Mouse (Mus musculus) intestine, embryonic 16.5 days (tissue): ENCODE results near the gene Poldip2. TPM values are rescaled to one million over a fixed set of nuclear protein-coding genes. Genes with fewer than 3 reads are reported as not detected.
A peak's percentile ranks its signal among the peaks of the same experiment; 100 is the strongest.

Experiments used
- ATAC-seq: fragments of 200-750 bp; cut with Nextera tagmentation; 2 replicates; pipeline ENCODE4 v1.8.0; 2017; ENCODE audit warnings: moderate TSS enrichment, moderate library complexity
- H3K27ac ChIP-seq: fragments of 300-500 bp; sonication (generic); 2 replicates; pipeline ENCODE4 v1.5.1; 2014; ENCODE audit warnings: mild to moderate bottlenecking, low read length
- H3K27me3 ChIP-seq: fragments of 300-500 bp; sonication (generic); replicated peaks from 2 replicates; pipeline ENCODE4 v1.6.1; 2014; ENCODE audit warnings: low read length, control low read depth, mixed read lengths; ENCODE audit not compliant: control insufficient read depth, insufficient read depth
- H3K36me3 ChIP-seq: fragments of 300-500 bp; sonication (generic); 2 replicates; pipeline ENCODE4 v1.6.1; 2014; ENCODE audit warnings: low read length, control low read depth; ENCODE audit not compliant: control insufficient read depth, insufficient read depth
- H3K4me1 ChIP-seq: fragments of 300-500 bp; sonication (generic); 2 replicates; pipeline ENCODE4 v1.6.1; 2014; ENCODE audit warnings: low read length, control low read depth, mixed read lengths; ENCODE audit not compliant: control insufficient read depth, insufficient read depth
- H3K4me2 ChIP-seq: fragments of 300-500 bp; sonication (generic); 2 replicates; pipeline ENCODE4 v1.6.1; 2014; ENCODE audit warnings: low read depth, low read length, control low read depth
- H3K4me3 ChIP-seq: fragments of 300-500 bp; sonication (generic); 2 replicates; pipeline ENCODE4 v1.5.1; 2014; ENCODE audit warnings: mild to moderate bottlenecking, low read length
- H3K9ac ChIP-seq: fragments of 300-500 bp; sonication (generic); 2 replicates; pipeline ENCODE4 v1.6.1; 2014; ENCODE audit warnings: low read depth, low read length
- H3K9me3 ChIP-seq: fragments of 300-500 bp; sonication (generic); 2 replicates; pipeline ENCODE4 v1.6.1; 2016; ENCODE audit warnings: low read length, control low read depth; ENCODE audit not compliant: control insufficient read depth
- WGBS: fragments of 180-500 bp; shearing (Covaris S2); extraction: QIAGEN DNeasy Blood & Tissue Kit; methylation state at CpG from one replicate; pipeline ENCODE4 v1.1.7; 2014; 5-methylcytosine and 5-hydroxymethylcytosine counted together
- polyA plus RNA-seq: library from polyadenylated mRNA; unstranded; fragments of >200 nt; fragmentation: Nextera tagmentation; extraction: Ambion mirVana; gene quantifications from 2 replicates; pipeline ENCODE4 v1.2.1, GENCODE M21; 2015

Gene Poldip2
- polyA plus RNA-seq, 1 experiment from 2014 or later: 146 TPM

DNA sequence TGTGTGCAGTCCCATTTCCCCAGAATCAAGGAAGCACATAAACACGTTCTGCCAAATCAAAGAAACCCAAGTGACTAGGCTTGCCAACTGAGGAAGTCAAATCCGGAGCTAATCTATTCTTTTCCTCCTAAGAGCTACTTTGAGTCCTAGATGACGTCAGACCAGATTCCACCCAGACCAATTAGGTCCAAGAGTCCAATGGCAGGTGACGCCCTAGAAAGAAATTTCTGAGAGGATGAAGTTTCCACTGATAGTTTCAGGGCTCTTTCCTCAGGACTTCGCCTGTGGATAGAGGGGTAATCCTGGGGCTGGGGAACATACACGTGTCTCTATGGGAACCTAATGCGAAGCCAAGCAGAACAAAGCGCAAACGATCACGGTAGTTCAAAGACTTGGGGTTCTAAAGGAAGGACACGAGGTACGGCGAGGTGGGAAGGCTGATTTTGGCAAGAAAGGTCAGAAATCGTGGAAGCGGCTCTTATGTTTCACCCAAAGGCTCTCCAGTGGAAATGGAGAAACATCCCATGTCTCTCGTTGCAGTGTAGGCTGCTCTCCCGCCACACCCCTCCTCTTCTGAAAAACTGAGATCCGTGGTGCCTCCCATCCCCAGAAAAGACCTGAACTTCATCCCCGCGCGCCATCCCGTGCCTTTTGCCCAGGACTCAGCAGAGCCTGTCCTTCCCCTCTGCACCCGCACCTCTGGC is 23.5 kb downstream of the Poldip2 start:
- H3K27me3 ChIP-seq: no peaks in the 10 kb centered on the region
- peak; percentile 65 for ATAC-seq
- H3K4me2 ChIP-seq: peak overlapping the region; percentile 75
- peak overlapping the region; percentile 84 for H3K4me3 ChIP-seq
- WGBS: under 1% methylated on average over 23 of the region's 23 CpGs
- H3K27ac ChIP-seq: peak overlapping the region; percentile 97
- no peaks in the 10 kb centered on the region; the same call in 1 of the 2 replicates for H3K36me3 ChIP-seq
- no peaks in the 10 kb centered on the region for H3K9me3 ChIP-seq
- H3K9ac ChIP-seq: peak overlapping the region; percentile 87
- peaks cover 23% of the 10 kb centered on the region for H3K4me1 ChIP-seq

DNA sequence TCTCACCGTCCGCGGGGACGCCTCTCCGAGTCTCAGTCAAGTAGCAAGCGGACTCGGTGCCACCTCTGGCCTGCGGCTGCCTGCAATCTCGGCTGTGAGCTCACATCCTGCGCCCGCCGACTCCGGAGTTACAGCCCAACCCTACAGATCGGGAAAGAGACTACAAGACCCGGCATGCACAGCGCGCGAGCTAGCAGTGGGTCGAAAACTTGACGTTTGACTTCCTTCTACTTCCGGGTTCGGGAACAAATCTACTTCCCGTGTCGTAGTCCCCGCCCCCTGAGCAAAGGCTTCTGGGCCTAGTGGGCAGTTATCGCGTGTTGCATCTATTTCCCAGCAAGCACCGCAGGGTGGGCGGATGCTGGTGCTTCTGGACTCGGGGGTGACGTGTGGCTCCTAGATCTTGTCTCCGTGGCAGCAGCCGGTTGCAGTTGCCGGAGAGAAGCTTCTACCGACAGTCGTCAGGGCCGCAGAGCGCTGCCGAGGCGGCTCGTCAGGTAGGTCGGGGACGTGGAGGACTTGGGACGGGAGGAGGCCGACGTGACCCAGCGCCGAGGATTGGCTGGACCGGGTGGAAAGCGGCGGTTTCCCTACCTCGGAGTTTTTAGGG is 24.2 kb downstream of the Poldip2 start, which contains the start of the genes Tnfaip1 and Ift20:
Gene Tnfaip1 (minus strand): TSS at position 253 of the 610 bp plus-strand sequence.
Gene Ift20 (plus strand): TSS at position 282 of the 610 bp plus-strand sequence.
- Histone ChIP-seq H3K4me3 (peak within 1 kb of the TSS; percentile 84), H3K9ac (peak within 1 kb of the TSS; percentile 87), H3K36me3 (no peaks in the 10 kb centered on the region; the same call in 1 of the 2 replicates), H3K9me3 (no peaks in the 10 kb centered on the region), H3K27me3 (no peaks in the 10 kb centered on the region), H3K27ac (peak within 1 kb of the TSS; percentile 97), H3K4me2 (peak within 1 kb of the TSS; percentile 76), H3K4me1 (peaks cover 23% of the 10 kb centered on the region)
- peak; percentile 97 for ATAC-seq
- under 1% methylated on average over 52 of the region's 52 CpGs for WGBS

DNA sequence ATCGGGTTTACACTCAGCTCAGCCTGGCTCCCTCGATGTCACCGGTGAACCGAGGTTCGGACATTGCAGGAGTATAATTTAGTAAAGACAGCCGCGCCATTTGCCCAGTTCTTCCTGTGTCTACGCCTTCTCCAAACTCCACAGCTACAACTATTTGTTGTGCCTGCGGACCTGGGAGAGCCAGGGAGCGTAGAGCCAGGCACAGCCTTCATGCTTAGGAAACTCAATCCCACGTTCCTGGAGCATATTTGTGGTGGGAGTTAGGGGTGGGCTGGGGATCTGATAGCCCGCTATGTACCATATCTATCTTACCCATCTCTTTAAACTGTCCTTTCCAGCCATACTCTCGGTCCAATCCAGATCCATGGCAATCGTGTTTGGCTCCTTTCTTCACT is 24.7 kb downstream of the Poldip2 start:
- under 1% methylated on average over 14 of the region's 14 CpGs for WGBS
- H3K27ac ChIP-seq: peak overlapping the region; percentile 91
- H3K9ac ChIP-seq: peak overlapping the region; percentile 85
- H3K9me3 ChIP-seq: no peaks in the 10 kb centered on the region
- no peaks in the 10 kb centered on the region; the same call in 1 of the 2 replicates for H3K36me3 ChIP-seq
- ATAC-seq: peak; percentile 12
- peak overlapping the region; percentile 76 for H3K4me2 ChIP-seq
- H3K4me3 ChIP-seq: peak overlapping the region; percentile 84
- H3K4me1 ChIP-seq: peaks cover 23% of the 10 kb centered on the region
- H3K27me3 ChIP-seq: no peaks in the 10 kb centered on the region

DNA sequence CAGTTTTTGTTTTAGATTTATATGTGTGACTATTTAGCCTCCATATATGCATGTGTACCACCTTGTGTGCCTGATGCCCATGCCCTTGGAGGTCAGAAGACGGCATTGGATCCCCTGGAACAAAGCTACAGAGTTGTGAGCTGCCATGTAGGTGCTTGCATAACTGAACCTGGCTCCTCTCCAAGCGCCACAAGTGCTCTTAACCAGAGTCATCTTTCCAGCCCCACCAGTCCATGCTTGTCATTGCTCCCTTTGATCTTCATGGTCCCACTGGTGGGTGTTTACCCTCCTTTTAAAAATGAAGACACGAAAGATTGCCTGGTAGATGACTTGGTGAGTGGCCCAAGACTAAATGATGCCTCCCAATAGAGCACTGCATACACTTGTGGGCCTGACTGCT is 28.4 kb downstream of the Poldip2 start:
- no peaks in the 10 kb centered on the region; the same call in 1 of the 2 replicates for H3K36me3 ChIP-seq
- H3K9me3 ChIP-seq: no peaks in the 10 kb centered on the region
- 87% methylated on average over 3 of the region's 3 CpGs for WGBS
- no peaks in the 10 kb centered on the region for H3K27me3 ChIP-seq
- H3K27ac ChIP-seq: no peak overlapping the region
- no peak overlapping the region for H3K4me2 ChIP-seq
- peaks cover 15% of the 10 kb centered on the region for H3K4me1 ChIP-seq
- H3K4me3 ChIP-seq: no peak overlapping the region
- ATAC-seq: no peak
- H3K9ac ChIP-seq: no peak overlapping the region

DNA sequence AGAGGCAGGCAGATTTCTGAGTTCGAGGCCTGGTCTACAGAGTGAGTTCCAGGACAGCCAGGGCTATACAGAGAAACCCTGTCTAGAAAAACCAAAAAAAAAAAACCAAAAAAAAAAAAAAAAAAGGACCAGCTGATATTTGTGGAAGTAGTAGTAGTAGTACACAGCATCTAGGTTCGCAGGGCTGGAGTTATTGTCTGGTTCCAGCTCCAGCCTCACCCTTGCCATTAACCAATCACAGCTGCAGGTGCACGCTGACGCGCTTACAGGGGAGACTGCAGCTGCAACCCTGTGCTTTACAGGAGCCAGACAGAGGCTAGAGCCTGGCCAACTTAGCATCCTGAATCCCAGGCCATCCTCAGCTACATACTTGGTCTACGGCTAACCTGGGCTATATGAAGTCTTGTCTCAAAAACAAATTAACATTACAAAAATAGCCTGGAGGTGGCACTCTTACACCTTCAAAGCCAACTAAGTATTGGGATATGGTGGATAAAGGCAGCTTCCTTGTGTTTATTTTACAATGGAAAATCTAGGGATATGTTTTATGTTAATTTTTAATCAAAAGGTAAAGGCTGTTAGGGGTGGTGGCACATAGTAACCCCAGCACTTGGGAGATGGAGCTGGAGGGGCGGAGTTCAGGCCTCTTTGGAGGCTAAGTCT is 32.6 kb downstream of the Poldip2 start:
- H3K4me1 ChIP-seq: peaks cover 18% of the 10 kb centered on the region
- H3K9ac ChIP-seq: no peak overlapping the region
- no peak for ATAC-seq
- 91% methylated on average over 7 of the region's 7 CpGs for WGBS
- no peaks in the 10 kb centered on the region for H3K9me3 ChIP-seq
- no peaks in the 10 kb centered on the region; the same call in 1 of the 2 replicates for H3K36me3 ChIP-seq
- no peak overlapping the region for H3K4me3 ChIP-seq
- H3K27me3 ChIP-seq: no peaks in the 10 kb centered on the region
- no peak overlapping the region for H3K4me2 ChIP-seq
- H3K27ac ChIP-seq: no peak overlapping the region

DNA sequence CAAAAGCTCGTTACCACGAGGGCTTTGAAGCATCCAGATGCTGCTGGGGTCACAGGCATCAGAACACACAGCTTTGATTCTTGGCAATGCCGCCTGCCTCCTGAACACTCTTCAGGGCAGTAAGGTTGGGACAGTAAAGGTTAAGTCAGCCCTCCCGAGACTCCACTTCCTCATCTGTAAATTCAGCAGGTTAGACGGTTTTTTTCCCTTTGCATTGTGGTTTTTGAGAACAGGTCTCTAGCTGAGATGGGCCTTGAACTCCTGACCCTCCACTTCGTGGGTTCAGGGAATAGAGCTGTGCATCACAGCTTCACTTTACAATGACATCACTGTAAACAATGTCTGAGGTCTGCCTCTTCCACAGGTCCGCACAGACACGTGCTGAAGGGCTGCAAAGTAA is 33.2 kb downstream of the Poldip2 start:
- Histone ChIP-seq H3K27ac (no peak overlapping the region), H3K27me3 (no peaks in the 10 kb centered on the region), H3K9ac (no peak overlapping the region), H3K4me2 (no peak overlapping the region), H3K36me3 (no peaks in the 10 kb centered on the region), H3K4me1 (peaks cover 20% of the 10 kb centered on the region), H3K9me3 (no peaks in the 10 kb centered on the region), H3K4me3 (no peak overlapping the region)
- WGBS: 55% methylated on average over 8 of the region's 8 CpGs
- no peak for ATAC-seq

DNA sequence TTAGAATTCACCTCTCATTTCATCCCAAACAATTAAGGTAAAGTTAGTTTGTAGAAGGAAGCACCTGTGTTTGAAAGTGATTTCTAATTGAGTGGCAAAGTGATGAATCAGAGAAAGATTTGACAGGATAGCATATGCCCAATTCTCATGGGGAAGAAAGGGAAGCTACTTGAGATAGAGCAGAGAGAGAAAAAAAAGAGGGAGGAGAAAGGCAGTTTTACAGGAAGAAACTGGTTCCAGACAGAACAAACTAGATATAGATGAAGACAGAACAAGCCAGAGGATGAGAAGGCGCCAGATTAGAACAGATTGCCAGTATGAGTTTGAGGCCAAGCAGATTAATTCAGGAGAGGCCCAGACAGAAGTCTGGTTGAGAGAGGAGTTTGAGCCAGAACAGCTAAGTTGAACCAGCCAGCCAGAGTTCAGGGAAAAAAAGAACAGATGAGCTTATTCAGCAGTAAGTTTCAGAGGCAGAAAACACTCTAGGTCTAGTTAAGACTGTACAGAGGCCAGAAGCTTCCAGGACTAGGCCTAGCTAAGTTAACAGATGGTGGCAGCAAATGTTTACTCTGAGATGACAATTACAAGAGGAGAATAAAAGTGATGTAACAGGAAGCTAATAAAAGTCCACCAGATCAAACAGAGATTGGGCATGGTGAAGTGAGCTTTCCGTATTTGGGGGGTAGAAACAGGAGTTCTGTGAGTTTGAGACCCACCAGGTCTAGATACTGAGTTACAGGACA is 35.9 kb downstream of the Poldip2 start:
- Histone ChIP-seq H3K4me3 (peak overlapping the region; percentile 12; the same call in 1 of the 2 replicates), H3K27ac (0 out of 2 replicates have a peak overlapping the region, but pooled peaks have one; percentile 62), H3K9ac (peak overlapping the region; percentile 18; the same call in 1 of the 2 replicates), H3K4me2 (peak overlapping the region; percentile 54), H3K4me1 (peaks cover 20% of the 10 kb centered on the region), H3K36me3 (no peaks in the 10 kb centered on the region), H3K27me3 (no peaks in the 10 kb centered on the region), H3K9me3 (no peaks in the 10 kb centered on the region)
- ATAC-seq: no peak
- 61% methylated on average over 2 of the region's 2 CpGs for WGBS

DNA sequence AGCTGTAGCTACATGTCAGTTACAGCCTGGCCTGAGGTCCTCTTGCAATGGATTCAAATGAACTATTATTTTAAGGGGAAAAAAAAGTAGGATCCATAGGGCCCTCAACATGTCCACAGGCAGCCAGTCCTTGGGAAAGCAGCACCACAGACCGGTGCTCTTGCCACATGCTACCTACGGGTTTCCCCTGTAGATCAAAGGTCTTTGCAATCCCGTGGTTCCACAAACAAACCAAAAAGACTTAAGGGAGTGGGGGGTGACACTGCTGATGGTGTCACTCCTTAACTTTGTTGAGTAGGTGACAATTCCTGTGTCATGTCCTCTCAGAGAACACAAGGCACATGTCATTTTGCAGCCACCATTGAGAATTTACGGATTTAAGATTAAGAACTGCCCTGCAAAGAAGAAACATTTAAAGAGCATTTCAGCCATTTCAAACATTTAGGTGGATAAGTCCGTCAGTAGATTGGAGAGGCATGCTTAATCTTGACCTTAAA is 37.5 kb downstream of the Poldip2 start:
- Histone ChIP-seq H3K27me3 (no peaks in the 10 kb centered on the region), H3K9me3 (no peaks in the 10 kb centered on the region), H3K27ac (peak overlapping the region; percentile 84), H3K36me3 (no peaks in the 10 kb centered on the region), H3K4me1 (peaks cover 20% of the 10 kb centered on the region), H3K9ac (peak overlapping the region; percentile 78), H3K4me2 (peak overlapping the region; percentile 54), H3K4me3 (peak overlapping the region; percentile 68)
- ATAC-seq: no peak
- WGBS: 3% methylated on average over 5 of the region's 5 CpGs
